Mouse (Mus musculus) left cerebral cortex, adult 18-20 months (tissue): ENCODE data around the gene Reep3. TPM values are rescaled to one million over a fixed set of nuclear protein-coding genes. Genes with fewer than 3 reads are reported as not detected.

Experiments used
- DNase-seq, 2 experiments: peaks; one replicate each; pipeline ENCODE4 v3.0.0; 2021 to 2022; ENCODE audit warnings: low spot score in 2 of 2, mixed read lengths in 1 of 2
- total RNA-seq, 2 experiments: library from RNA; stranded (reverse); gene quantifications; 2 replicates each; pipeline ENCODE4 v1.2.3; 2021

Gene Reep3
- total RNA-seq, 2 experiments from 2014 or later: 16.6 to 17.1 TPM

DNA sequence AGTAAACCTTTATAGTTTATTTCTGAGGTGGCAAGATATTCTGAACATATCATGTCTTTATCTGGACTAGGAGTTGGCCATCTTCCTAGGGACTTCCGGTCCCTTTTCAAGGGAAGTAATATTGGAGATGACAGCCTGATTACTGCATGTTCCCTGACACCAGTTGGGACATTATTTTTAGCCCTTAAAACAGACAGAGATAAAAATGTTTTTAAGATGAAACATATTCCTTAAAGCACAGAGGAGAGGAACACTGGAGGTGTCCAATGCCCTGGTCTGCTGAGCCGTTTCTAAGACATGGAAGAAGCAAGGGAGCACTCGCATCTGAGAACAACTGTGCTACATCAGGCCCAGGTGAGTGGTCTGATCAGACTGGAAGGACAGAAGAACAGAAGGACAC is 119.7 kb downstream of the Reep3 start:
- no peak for DNase-seq

DNA sequence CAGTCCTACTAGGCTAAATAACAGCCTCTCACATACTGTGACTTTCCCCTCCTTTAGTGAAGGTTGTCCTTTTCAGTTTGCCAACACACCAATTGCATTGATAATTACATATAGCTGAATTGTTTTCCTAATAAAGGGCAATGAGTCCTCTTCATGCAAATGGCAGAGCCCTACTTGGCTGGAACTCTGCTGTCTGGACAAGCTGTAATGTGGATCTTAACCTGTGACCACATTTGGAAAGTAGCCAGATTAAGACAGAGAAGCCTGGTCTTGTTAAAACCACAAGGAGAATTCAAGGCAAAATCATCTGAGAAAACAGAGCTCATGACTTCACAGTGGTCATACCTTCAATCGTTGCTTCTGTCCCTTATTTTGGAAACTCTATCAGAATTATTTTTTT is 121.3 kb downstream of the Reep3 start:
- DNase-seq: no peak

DNA sequence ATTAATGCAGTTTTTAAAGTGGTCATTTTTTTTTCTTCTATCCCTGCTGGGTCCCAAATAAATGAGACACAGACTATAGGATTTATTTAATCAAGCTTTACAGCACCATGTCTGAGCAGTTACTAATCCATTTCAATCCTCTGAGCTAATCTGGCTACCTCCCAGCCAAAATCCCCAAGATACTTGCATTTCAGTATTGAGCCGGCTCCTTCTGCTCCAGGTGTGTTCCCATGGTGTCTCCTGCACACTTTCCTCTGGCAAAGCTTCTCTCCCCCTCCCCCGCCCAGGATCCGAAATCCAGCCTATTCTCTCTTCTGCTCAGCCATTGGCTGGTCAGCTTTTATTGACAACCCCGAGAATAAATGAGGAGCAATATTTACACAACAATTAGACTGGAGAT is 122.3 kb downstream of the Reep3 start:
- no peak for DNase-seq

DNA sequence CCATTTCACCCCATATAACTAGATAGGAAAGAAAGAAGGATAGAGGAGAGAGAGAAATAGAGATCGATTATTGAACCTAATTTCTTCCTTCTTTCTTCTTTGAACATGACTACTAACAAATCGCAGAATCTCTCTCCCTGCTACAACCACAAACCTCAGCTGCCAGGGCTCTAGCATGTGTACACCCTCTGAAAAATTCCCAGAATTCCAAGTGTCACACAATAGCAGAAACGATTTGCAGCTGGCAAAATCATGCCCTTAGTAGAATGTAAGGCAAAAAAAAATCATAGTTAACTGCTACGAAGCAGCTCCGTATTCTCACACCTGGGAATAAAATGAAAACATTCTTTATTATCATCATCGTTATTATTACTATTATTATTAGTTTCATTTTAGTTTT is 122.9 kb downstream of the Reep3 start:
- DNase-seq: no peak

DNA sequence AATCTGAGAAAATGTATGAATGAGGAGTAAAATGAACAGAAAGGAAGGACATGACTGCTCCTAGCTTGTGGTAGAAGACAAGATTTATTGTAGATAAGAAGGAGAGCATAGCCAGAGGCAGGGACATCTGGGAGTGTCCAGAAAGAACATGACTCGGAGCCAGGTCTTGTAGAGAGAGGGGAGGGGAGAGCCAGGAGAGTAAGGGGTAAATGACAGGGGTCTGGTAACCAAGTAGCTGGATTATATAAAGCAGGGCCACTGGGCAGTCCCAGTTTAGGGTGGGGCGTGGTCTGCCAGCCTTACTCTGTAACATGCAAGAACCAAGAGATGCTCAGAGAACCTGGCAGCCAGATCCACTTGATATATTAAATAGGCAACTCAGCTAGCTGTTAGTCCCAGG is 123.5 kb downstream of the Reep3 start:
- DNase-seq: no peak

DNA sequence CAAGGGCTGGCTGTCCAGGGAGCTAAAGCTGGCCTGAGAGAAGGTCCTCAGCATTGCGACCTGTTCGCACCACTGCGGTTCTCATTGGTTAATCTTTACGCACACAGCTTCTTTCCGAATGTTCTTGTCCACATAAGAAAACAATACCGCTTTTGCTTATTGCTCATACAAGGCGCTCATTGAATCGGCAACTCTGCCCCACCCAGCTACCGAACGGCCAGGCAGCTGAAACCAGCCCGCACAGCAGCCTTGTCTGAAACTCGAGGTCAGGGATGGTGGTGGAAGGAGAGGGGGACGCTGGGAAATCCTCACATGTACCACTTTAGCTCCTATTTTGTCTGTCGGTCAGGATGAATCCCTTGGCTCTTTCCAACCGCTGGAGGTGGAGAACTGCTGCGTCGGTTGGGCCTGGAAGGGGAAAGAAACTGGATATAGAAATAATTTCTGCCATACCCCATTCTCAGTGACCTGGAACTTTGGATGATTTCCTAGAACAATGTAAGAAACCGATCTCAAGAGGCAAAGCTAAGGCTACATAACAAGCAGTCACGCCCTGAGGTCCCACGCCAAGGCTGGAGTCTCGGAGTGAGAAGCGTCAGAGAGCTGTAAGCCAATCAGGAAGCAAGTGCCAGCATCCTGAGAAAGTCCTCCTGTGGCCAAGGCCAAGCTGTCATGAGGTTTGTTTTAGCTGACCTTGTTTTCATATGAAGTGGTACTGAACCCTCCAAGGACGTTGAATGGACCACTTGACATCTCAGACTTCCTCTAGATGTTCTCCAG is 126.2 kb downstream of the Reep3 start:
- no peak for DNase-seq

DNA sequence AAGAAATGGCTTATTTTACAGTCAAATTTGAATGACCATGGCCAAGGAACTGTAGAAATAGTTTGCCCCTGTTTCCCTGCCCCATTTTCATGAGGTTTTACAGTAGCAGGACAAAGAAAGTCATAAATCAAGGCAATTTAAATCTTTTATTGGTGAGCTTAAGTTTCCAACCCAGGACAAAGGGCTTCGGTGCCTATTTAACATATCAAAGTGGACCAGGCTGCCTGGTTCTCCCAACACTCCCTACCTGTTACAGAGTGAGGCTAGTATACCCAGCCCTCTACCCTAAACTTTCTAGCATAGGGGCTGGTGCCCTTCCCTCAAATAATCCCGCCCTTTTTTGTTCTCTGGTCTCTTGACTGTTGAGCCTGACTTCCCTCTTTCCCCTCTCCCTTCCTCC is 127.2 kb downstream of the Reep3 start:
- DNase-seq: no peak

DNA sequence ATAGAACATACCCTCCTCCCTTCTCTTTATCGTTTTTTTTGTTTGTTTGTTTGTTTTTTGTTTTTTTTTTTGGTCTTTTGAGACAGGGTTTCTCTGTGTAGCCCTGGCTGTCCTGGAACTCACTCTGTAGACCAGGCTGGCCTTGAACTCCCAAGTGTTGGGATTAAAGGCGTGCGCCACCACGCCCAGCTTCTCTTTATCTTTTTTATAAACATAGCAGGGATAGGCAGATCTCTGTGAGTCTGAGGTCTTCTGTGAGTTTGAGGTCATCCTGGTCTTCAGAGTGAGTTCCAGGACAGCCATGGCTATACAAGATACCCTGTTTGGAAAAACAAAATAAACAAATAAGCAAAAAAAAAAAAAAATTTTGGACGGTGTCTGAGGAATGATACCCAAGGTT is 127.7 kb downstream of the Reep3 start:
- DNase-seq: no peak

DNA sequence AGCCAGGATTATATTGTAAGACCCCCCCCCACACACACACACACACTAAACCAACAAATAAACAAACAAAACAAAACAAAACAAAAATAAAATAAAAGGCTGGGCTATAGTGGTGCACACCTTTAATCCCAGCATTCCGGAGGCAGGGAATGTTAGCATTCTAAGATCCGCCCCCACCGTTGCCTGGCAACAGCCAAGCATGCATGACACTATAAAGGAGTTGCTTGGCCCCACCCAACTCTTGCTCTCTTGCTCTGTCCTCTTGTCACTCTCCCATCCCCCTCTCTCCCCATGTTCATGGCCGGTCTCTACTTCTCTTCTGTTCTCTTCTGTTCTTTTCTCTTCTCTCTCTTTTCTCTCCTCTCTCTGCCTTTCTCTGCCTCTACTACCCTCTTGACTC is 128.2 kb downstream of the Reep3 start:
- no peak for DNase-seq

DNA sequence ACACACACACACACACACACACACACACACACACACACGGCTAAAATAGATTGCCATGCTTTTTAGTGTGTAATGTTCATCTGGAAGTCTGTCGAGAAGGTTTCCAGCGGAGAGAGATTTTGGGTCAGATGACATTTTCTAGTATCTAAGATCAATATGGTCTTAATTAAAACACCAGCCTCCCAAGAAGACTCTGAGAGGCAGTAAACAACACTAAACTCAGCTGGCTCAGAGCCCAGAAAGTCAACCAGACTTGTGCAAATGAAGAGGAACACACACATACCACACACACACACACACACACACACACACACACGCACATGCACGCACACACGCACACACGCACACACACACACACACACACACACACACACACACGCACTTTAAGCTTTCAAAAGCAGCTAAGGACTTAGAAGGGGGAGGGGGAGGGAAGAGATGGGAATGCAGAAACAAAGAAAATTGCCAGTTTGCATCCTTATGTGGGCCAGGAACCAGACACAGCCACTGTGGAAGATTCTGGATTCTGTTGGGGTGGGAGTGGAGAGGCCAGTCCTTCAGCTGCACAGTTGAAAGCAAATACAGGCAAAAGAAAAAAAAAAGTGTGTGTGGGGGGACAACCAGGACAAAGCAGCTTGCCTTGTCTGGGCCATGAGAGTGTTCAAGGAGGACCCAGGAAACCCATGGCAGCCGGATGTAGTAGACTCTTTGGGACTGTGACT is 130.2 kb downstream of the Reep3 start:
- no peak for DNase-seq

DNA sequence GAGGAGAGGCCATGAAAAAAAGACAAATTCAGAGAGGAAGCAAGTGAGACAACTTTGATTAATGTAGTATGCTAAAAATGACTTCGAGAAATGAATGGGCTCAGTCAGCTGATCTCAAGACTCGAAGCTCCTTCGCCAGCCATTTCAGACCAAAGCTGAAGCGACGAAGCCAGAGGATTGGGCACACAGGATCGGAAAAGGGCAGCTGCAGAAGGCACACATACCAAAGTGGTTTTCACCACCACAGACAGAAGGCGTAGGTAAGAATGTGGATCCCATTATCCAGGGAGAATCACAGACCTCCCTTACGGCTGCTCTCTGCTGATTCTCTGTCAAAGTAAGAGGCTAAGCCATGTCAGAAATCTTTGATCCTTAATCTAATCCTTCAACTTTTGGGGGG is 136.6 kb downstream of the Reep3 start:
- DNase-seq: no peak

Other genes with a start within 250 kb of the Reep3 start
- gene Jmjd1c, start 820 bp downstream of the Reep3 start, total RNA-seq: 10 to 100 TPM; 75.9 to 85.6 TPM
- 10 to 100 TPM; 18.6 to 19.0 TPM for gene Nrbf2, start 188.4 kb upstream of the Reep3 start, total RNA-seq